Mouse (Mus musculus): ENCODE data around the gene Peli2.
A peak's percentile ranks its signal among the peaks of the same experiment; 100 is the strongest.

Peli2 gene

GRCm38 (mm10) chr14:48295815-48296271 lies 175.2 kb downstream of the Peli2 start:
- DNase-seq, result no peak

- no peak for DNase-seq
These were observed 176.2 kb downstream of the Peli2 start for GRCm38 (mm10) chr14:48296820-48297219.

- no peak for DNase-seq
These were observed 182.0 kb downstream of the Peli2 start for GRCm38 (mm10) chr14:48302471-48303186.

- no peak for DNase-seq
These were observed 182.6 kb downstream of the Peli2 start for GRCm38 (mm10) chr14:48303235-48303634.

- peak; percentile 42 for DNase-seq
These were observed 183.2 kb downstream of the Peli2 start for GRCm38 (mm10) chr14:48303841-48304240.

GRCm38 (mm10) chr14:48313234-48313633 lies 192.6 kb downstream of the Peli2 start:
- no peak for DNase-seq

GRCm38 (mm10) chr14:48316396-48316795 lies 195.8 kb downstream of the Peli2 start:
- no peak for DNase-seq

- DNase-seq, result no peak
These were observed 203.3 kb downstream of the Peli2 start for GRCm38 (mm10) chr14:48323771-48324459.

- no peak for DNase-seq
These were observed 203.8 kb downstream of the Peli2 start for GRCm38 (mm10) chr14:48324460-48324850.

GRCm38 (mm10) chr14:48327746-48328145 lies 207.1 kb downstream of the Peli2 start:
- peak; percentile 17 for DNase-seq

GRCm38 (mm10) chr14:48329716-48330365 lies 209.2 kb downstream of the Peli2 start:
- no peak for DNase-seq

All from thymus, postnatal 14 days (tissue).